24 mouse cellular contexts compared by ENCODE assay signal in the genomic region with DNA sequence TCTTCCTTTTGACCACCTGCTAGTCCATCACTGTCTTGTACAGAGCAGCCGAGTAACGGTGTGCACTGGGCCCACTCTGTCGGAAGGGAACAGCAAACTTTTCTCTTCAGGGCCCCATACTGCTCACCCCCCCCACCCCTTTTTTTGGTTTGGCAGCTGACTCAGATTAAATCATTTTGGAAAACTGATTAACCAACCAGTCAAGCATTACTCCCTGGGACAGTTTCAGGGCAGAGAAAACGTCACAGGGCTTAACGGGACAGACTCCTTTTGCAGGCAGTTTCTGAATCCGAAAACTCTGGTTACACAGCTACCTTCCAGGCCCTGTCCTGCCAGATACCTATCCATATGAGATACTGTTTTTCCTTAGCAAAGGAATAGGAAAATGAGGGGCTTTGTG.
"Had no signal": no experiment of that assay in that cellular context is flagged by ENCODE, and none has a peak within 500 bp of the region (broad histone marks: within the 10 kb centered on the region; RNA-seq: fewer than 3 reads in every experiment).

No protein-coding gene starts in this region.

- H3K4me1 ChIP-seq: heart, embryonic 10.5 days; heart, embryonic 12.5 days; hindbrain, embryonic 13.5 days; hindbrain, embryonic 15.5 days; kidney, embryonic 15.5 days; limb, embryonic 13.5 days; limb, embryonic 15.5 days; liver, embryonic 13.5 days; liver, embryonic 15.5 days had no signal

- H3K9me3 ChIP-seq: heart, embryonic 10.5 days; heart, embryonic 12.5 days; hindbrain, embryonic 13.5 days; hindbrain, embryonic 15.5 days; kidney, embryonic 15.5 days; limb, embryonic 13.5 days; limb, embryonic 15.5 days; liver, embryonic 13.5 days; liver, embryonic 15.5 days had no signal

- ATAC-seq: forebrain, postnatal 0 days; hindbrain, postnatal 0 days; intestine, embryonic 16.5 days had no signal

- H3K27ac ChIP-seq: heart, embryonic 10.5 days; hindbrain, embryonic 13.5 days; hindbrain, embryonic 15.5 days; hindbrain, postnatal 0 days; kidney, embryonic 15.5 days; limb, embryonic 13.5 days; limb, embryonic 15.5 days; liver, embryonic 13.5 days; liver, embryonic 15.5 days had no signal

- DNase-seq: forebrain, postnatal 0 days; gastrocnemius, postnatal 14 days; gastrocnemius, postnatal 36 days; heart, adult 18-20 months; heart, postnatal 14 days; heart, postnatal 36 days; kidney, adult 8-10 months; kidney, postnatal 10 days; kidney, postnatal 36 days; layer of hippocampus, adult 9-11 months; layer of hippocampus, postnatal 36 days; left cerebral cortex, postnatal 4 days; liver, embryonic 13.5 days had no signal

- H3K4me2 ChIP-seq: heart, embryonic 12.5 days; hindbrain, embryonic 13.5 days; hindbrain, embryonic 15.5 days; kidney, embryonic 15.5 days; limb, embryonic 13.5 days; limb, embryonic 15.5 days; liver, embryonic 11.5 days; liver, embryonic 13.5 days; liver, embryonic 15.5 days had no signal

- H3K27me3 ChIP-seq: heart, embryonic 12.5 days; hindbrain, embryonic 13.5 days; hindbrain, embryonic 15.5 days; kidney, embryonic 15.5 days; limb, embryonic 13.5 days; limb, embryonic 15.5 days; liver, embryonic 13.5 days; liver, embryonic 15.5 days had no signal

- H3K9ac ChIP-seq: forebrain, postnatal 0 days; heart, embryonic 12.5 days; hindbrain, embryonic 13.5 days; hindbrain, embryonic 15.5 days; kidney, embryonic 15.5 days; limb, embryonic 13.5 days; limb, embryonic 15.5 days; liver, embryonic 13.5 days; liver, embryonic 15.5 days had no signal

- H3K4me3 ChIP-seq: heart, embryonic 10.5 days; heart, embryonic 12.5 days; hindbrain, embryonic 13.5 days; hindbrain, embryonic 15.5 days; kidney, embryonic 15.5 days; limb, embryonic 13.5 days; limb, embryonic 15.5 days; liver, embryonic 13.5 days; liver, embryonic 15.5 days had no signal
